Mouse (Mus musculus) small intestine, adult 2 months (tissue): ENCODE results near the gene Ldlrad1. TPM values are rescaled to one million over a fixed set of nuclear protein-coding genes. Genes with fewer than 3 reads are reported as not detected.
A peak's percentile ranks its signal among the peaks of the same experiment; 100 is the strongest.

Source experiments
- H3K27ac ChIP-seq: fragments of 200-500 bp; 2 replicates; pipeline ENCODE4 v1.5.1; 2012; ENCODE audit warnings: low read depth, low read length, control low read depth, inconsistent platforms; ENCODE audit not compliant: insufficient read depth
- H3K27me3 ChIP-seq: fragments of 200-500 bp; 2 replicates; pipeline ENCODE4 v1.6.1; 2012; ENCODE audit warnings: mild to moderate bottlenecking, moderate library complexity, low read length, inconsistent platforms; ENCODE audit not compliant: control insufficient read depth, insufficient read depth
- H3K36me3 ChIP-seq: fragments of 200-500 bp; 2 replicates; pipeline ENCODE4 v1.6.1; 2012; ENCODE audit warnings: mild to moderate bottlenecking, low read length, control low read depth, inconsistent platforms; ENCODE audit not compliant: control insufficient read depth, insufficient read depth
- H3K4me1 ChIP-seq: fragments of 200-500 bp; 2 replicates; pipeline ENCODE4 v1.6.1; 2012; ENCODE audit warnings: low read length, inconsistent platforms, mixed read lengths; ENCODE audit not compliant: control insufficient read depth, insufficient read depth, insufficient read length
- H3K4me3 ChIP-seq: fragments of 200-500 bp; 2 replicates; pipeline ENCODE4 v1.5.1; 2012; ENCODE audit warnings: low read depth, mild to moderate bottlenecking, control low read depth, inconsistent platforms, low read length, moderate library complexity
- CTCF ChIP-seq: fragments of 200-500 bp; IDR thresholded peaks from 2 replicates; pipeline ENCODE4 v1.5.1; 2012; ENCODE audit warnings: low read depth, mild to moderate bottlenecking, control low read depth, inconsistent platforms, low read length, moderate library complexity, mixed read lengths; ENCODE audit not compliant: insufficient replicate concordance, insufficient read length; ENCODE audit errors: extremely low read depth
- POLR2A ChIP-seq: fragments of 200-500 bp; IDR thresholded peaks from 2 replicates; pipeline ENCODE4 v1.6.1; 2012; ENCODE audit warnings: low read depth, mild to moderate bottlenecking, control low read depth, inconsistent platforms, low read length, moderate library complexity
- WGBS: fragments of 180-500 bp; shearing (Covaris S2); methylation state at CpG from one replicate; pipeline ENCODE4 v1.1.7; 2018; 5-methylcytosine and 5-hydroxymethylcytosine counted together
- polyA plus RNA-seq: library from polyadenylated mRNA; depleted of rRNA; stranded (reverse); fragments of >200 nt; gene quantifications from 2 replicates; pipeline ENCODE4 v1.2.3, GENCODE M21; 2012

The Ldlrad1 gene
- polyA plus RNA-seq, 1 experiment = 1.1 TPM

DNA sequence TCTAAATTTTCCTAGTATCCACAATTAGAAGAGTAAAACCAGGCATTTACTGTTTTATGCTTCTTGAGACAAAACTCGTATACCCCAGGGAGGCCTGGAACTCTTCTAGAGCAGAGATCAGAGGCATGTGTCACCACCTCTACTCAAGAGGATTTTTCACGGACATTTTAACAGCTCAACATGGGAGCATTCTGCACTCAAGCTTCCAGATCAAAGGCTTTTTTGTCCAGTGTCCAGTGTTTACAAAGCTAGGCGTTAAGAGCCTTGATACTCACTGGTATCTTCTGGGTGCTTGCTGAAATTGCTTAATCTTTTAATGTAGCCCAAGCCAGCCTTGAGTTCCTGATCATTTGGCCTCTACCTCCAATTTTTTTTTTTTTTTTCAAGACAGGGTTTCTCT is 23.2 kb downstream of the Ldlrad1 start:
- H3K4me3 ChIP-seq = no peak overlapping the region
- no peaks in the 10 kb centered on the region for H3K4me1 ChIP-seq
- TF ChIP-seq POLR2A = no peak
- no peak for TF ChIP-seq CTCF
- peaks cover 28% of the 10 kb centered on the region for H3K36me3 ChIP-seq
- H3K27me3 ChIP-seq = no peaks in the 10 kb centered on the region
- WGBS = 70% methylated on average over 3 of the region's 3 CpGs
- H3K27ac ChIP-seq = no peak overlapping the region

DNA sequence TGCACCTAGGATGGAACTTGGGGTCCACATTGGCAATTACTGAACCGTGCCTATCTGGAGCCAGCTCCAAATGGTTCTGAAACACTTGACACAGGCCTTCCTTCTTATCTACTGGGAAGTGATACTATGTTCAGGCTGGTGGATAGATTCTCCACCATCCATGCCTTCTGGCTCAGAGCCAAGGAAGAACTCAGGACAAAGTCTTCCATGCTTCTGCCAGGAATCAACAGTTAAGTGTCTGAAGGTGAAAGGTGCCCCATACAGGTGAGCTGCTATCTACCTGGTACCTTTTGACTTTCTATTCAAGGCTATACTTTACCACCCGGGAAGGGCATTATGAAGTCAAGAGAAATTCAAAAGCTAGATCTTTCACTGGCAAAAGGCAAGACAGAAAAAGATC is 29.3 kb downstream of the Ldlrad1 start:
- Histone ChIP-seq H3K4me3 (no peak overlapping the region), H3K36me3 (peaks cover 39% of the 10 kb centered on the region), H3K27ac (peak overlapping the region; percentile 52), H3K27me3 (no peaks in the 10 kb centered on the region), H3K4me1 (peaks cover 8% of the 10 kb centered on the region; the same call in 1 of the 2 replicates)
- 37% methylated on average over 2 of the region's 2 CpGs for WGBS
- TF ChIP-seq CTCF (no peak), POLR2A (no peak)

DNA sequence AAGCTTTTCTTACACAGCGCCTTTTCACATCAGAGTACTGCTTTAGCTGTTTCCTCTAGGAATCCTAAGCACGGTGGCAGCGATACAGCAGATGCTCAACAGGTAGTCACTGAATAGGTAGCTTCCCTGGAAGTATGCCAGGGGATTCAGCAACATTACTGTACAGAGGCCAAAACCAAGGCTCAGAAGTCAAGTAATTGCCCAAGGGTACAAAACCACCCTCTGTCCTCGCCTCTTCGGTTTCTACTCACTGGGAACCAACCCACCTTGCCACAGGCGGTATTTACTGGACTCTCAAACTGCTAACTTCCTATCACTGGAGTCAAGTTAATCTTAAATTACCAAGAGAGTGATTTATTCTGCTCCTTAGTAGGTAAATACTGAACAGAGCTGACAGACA is 31.2 kb downstream of the Ldlrad1 start:
- WGBS = 94% methylated on average over 6 of the region's 6 CpGs
- Histone ChIP-seq H3K36me3 (peaks cover 24% of the 10 kb centered on the region), H3K27ac (no peak overlapping the region), H3K4me3 (no peak overlapping the region), H3K4me1 (peaks cover 8% of the 10 kb centered on the region; the same call in 1 of the 2 replicates), H3K27me3 (no peaks in the 10 kb centered on the region)
- TF ChIP-seq POLR2A = no peak
- no peak for TF ChIP-seq CTCF

DNA sequence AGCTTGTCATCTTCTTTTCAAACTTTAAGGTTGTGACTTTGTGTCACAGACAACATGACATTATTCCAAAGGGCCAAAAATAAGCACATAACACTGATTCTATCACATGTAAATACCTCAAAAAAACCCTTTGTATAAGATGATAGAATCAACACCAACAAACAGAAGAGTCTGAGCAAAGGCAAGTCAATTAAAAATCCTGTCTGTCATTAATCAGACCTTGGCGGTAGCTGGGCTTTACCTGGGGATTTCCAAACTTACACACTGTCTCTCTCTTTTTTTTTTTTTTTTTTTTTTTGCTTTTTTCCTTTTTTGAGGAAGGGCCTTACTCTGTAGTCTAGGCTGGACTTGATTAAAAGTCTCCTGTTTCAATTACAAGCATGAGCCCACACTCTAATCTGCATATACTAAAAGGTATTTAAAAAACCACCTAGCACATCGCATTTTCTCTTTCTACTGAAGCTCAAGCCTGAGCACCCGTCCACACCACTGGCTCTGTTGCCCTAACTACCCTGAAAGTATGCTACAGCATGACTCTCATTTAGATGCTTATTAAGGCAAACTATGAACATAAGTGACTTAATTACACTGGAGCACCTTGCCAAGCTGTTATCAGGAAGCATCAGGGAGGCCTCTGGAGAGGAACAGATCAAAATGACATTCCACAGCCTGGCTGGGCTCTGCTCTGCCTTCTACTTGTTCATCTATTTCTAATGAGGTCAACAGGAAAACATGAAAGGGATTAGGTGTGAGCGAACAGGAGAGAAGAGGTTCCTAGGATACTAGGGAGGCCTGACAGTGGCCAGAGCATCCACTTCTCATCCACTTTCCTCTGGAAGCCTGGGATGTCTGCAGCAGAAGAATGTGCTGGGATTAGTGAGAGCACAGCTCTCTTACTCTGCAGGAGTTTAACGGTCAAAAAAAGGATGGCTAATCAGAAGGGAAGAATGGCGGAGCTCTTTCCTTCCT is 34.7 kb downstream of the Ldlrad1 start:
- Histone ChIP-seq H3K4me3 (no peak overlapping the region), H3K4me1 (peaks cover 1% of the 10 kb centered on the region; the same call in 1 of the 2 replicates), H3K27ac (no peak overlapping the region), H3K36me3 (peaks cover 24% of the 10 kb centered on the region), H3K27me3 (no peaks in the 10 kb centered on the region)
- TF ChIP-seq CTCF (no peak), POLR2A (no peak)
- 71% methylated on average over 6 of the region's 6 CpGs for WGBS

DNA sequence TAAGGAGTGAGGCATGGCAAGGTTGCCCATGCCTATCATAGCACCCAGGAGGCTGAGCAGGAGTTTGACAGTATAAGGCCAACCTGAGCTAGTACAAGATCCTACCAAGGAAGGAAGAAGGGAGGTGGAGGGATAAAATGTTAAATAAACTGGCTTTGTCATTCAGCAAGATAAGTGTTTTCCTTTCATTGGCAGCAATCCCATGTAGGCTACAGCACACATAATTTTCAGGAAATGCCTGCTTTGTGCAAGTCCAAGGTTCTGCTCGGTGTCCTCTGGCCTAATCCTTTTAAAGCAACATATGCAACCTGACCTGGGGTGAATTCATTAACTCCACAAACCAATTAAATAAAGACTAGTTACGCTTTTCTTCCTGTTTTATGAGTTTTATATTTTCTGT is 36.4 kb downstream of the Ldlrad1 start:
- no peaks in the 10 kb centered on the region for H3K27me3 ChIP-seq
- WGBS = 22% methylated on average over 2 of the region's 2 CpGs
- H3K27ac ChIP-seq = no peak overlapping the region
- H3K36me3 ChIP-seq = peaks cover 14% of the 10 kb centered on the region
- H3K4me1 ChIP-seq = no peaks in the 10 kb centered on the region; the same call in 1 of the 2 replicates
- no peak for TF ChIP-seq POLR2A
- TF ChIP-seq CTCF = no peak
- no peak overlapping the region for H3K4me3 ChIP-seq

DNA sequence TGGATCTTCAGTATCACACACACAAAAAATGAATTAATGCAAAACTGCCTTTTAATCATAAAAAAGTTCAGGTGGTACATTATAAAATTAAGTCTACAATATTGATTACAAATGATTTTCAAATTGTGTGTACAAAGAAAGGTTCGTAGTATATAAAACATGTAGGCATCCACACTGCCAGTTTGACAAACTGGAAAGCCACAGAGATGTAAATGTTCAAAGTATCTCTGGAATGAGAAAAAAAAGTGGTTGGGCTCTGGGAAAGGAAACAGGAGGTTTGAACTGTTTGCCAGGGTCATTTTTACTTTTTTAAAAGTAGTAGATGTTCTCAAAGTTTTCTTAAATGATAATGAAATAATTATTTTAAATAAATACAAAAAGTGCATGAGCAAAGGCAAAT is 37.1 kb downstream of the Ldlrad1 start:
- WGBS = 73% methylated on average over 1 of the region's 1 CpGs
- no peak overlapping the region for H3K27ac ChIP-seq
- peaks cover 11% of the 10 kb centered on the region for H3K36me3 ChIP-seq
- TF ChIP-seq POLR2A (no peak), CTCF (no peak)
- H3K4me1 ChIP-seq = no peaks in the 10 kb centered on the region; the same call in 1 of the 2 replicates
- H3K27me3 ChIP-seq = no peaks in the 10 kb centered on the region
- H3K4me3 ChIP-seq = no peak overlapping the region

DNA sequence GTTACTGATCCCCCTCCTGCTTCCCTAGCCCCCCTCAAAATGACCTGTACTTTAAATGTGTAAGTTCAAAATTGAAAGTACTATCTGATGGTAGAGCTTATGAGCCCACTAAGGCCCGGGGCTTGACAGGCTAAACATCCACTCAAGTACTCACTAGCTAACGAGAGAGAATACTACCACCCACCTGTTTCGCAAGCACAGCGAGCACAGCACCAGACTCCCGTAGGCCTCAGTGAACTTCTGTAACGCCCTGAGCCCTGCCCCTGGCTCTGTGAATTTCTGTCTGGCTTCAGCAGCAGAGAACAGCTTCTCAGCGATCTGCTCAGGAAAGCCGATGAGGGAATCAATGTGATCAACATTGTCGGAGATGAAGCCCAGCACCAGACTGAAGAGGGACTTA is 38.1 kb downstream of the Ldlrad1 start:
- Histone ChIP-seq H3K4me3 (no peak overlapping the region), H3K36me3 (peaks cover 11% of the 10 kb centered on the region), H3K27me3 (no peaks in the 10 kb centered on the region), H3K27ac (no peak overlapping the region), H3K4me1 (peaks cover 2% of the 10 kb centered on the region; the same call in 1 of the 2 replicates)
- 78% methylated on average over 9 of the region's 9 CpGs for WGBS
- TF ChIP-seq CTCF = no peak
- no peak for TF ChIP-seq POLR2A
